Mouse (Mus musculus): ENCODE results near the gene Usp36.

Gene Usp36

DNA sequence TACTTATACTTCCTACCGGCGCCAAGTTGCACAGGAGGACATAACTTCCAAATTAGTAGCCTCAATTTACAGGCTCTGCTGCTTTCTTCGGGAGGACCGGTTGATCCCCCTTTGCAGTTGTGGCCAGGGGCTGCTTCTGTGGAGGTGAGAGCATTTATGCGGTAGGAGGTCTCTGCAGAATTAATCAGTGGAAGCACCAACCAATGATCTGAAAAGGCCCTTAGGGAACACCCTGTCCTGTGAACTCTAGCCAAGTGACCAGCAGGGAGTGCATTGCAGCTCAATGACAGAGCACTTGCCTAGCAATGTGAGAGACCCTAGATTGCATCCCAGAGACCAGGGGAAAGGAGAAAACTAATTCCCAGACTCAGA, 41.0 kb downstream of the Usp36 start:
- DNase-seq (ENCODE audit: low read depth in 1 of 2, low spot score in 2 of 2), result no peak

DNA sequence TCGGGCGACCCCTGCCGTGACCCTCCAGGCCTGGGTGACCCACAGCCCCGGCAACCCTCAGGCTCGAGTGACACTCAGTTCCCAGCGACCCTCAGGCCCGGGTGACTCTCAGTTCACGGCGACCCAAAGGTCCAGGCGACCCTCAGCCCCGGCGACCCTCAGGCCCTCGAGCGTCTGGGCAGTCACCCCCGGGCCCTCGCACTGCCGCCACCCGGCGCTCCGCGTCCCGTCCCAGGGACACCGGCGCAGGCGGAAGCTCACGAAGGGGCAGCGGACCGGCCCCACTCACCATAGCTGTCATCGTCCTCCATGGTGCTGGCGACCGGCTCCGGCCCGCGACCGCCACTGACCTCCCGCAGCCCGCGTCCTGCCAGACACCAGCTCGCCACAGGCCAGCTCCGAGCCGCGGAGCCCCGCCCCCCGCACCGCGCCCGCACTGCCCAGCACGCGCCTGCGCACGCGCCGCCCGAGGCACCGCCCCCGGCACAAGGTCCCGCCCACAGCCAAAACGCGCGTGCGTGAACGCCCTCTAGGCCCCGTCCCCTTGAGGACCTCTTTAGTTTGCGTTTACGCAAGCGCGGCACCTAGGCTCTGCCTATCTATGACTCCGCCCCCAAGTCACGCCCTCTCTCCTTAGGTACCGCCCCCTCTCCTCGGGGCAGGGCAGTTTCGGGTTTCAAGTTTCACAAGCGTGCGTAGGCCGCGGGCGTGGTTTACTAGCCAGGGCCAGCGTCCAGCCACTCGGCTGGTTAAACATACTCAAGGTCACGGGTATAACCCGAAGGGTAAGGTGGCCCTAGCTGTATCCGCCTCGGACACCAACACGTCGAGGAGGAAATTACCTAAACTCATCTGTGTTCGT, 41.7 kb downstream of the Usp36 start, which contains the start of gene Cyth1:
Cyth1 (minus strand) TSS at position 443 of the 862 bp plus-strand sequence.
- DNase-seq (ENCODE audit: low read depth in 1 of 2, low spot score in 2 of 2), result peak; percentile 100

DNA sequence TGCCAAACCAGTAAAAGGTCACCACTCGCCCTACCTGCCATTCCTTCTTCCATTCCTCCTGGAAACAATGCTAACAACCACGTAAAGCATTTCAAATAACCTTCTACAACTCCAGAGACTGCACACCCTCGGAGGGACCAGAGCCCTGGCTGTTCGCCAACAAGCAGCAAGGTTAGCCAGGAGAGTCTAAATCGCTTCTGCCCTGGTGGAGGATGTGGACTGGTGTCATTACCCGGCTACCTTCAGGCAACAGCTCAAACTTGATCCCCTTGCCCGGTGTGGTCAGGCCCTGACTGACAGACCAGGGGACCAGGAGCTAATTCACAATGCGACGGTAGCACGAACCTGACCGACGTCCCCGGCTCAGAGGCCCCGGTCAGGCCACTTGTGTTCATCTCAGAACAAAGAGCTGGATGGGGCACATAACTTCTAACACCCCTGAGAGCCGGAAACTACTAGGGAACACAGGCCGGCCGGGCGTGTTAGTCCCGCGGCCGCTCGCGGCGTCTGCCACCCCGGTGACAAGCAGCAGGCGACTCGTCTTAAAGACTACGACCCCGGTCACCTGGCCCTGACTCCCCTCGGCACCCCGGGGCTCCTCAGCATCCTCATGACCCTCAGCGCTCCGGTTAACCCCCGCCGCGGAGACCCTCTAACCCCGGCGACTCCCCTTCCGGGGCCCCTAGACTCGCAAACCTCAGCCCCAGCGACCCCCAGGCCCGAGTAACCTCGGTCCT, 42.5 kb downstream of the Usp36 start:
- DNase-seq (ENCODE audit: low read depth in 1 of 2, low spot score in 2 of 2), result peak in 1 of 2 experiments; percentile 33

DNA sequence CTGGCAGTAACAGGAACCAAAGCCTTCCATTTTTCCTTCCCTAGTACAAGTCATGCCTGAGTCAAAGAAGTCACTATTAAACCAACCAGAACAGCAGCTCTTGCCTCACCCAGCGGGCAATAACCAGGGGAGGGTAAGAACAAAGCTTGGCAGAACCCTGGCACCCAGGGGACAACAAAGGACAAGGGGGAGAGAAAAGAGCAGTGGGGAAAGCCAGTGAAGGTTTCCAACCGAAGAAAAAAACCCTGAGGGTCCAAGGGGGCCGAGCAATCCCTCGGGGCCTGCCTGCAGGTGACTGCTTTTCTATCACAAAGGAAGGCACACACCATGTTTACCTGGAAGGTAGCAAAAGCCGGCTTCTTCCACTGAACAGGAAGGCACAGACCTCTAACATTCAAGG, 43.3 kb downstream of the Usp36 start:
- DNase-seq (ENCODE audit: low read depth in 1 of 2, low spot score in 2 of 2), result no peak

DNA sequence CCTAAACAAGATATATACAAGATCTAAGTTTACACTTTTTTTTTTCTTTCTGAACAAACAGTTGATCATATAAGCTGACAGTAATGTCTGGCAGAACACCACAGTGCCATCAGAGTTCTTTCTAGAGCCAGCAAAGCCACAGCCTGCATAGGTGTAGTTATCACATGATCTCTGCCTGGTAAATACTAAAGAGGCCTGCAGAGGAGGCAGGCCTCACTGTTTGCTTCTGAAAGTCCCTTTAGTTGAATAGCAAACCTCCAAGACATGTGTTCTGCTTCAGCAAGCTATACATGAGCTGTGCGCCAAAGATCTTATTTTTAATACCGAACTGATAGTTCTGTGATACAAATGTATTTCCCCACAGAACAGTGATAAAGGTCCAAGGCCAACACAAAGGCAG, 44.9 kb downstream of the Usp36 start:
- DNase-seq (ENCODE audit: low read depth in 1 of 2, low spot score in 2 of 2), result no peak

DNA sequence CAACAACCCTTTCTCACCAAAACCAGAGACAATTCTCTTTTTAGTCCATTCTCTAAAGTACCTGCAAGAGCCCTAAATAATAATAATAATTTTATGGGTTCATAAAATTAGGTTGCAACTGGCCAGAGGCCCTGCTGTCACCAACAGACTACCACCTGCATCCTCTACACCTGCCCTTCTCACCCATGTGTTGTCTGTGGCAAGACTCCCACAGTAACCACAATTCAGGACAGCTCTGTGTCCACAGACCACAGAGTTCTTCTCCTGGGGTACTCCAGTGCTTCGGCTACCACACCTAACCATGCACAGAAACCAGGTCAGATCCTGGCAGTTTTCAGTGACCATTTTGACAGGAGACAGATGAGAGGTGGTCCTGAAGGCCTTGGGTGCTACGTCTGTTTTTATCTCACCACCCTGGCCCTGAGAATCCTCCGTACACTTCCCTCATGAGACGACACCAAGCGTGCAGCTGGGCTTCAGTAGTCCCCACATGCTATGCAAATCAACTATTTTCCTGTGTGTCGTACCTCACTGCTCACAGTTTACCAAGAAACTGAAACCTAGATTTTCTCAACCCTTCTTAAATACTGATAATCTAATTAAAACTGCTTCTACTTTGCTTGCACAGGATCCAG, 46.3 kb downstream of the Usp36 start:
- no peak for DNase-seq (ENCODE audit: low read depth in 1 of 2, low spot score in 2 of 2)

DNA sequence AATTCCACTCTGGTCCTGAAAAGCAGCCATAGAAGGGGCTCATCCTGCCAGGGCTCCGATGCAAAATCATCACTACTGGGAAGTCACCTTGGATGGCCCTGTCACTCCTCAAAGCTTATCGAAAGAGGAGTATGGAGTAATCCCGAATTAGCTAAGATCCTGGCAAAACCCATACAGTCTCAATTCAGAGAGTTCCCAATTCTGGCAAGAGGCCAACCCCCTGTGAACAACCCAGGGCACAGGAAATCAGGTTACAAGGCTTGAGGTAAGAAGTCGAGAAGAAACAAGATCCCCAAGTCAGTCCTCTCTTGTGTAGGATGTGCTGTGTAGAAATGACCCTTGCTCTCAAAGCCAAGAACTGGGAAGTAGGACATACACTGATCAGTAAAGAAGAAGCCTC, 47.5 kb downstream of the Usp36 start:
- no peak for DNase-seq (ENCODE audit: low read depth in 1 of 2, low spot score in 2 of 2)

DNA sequence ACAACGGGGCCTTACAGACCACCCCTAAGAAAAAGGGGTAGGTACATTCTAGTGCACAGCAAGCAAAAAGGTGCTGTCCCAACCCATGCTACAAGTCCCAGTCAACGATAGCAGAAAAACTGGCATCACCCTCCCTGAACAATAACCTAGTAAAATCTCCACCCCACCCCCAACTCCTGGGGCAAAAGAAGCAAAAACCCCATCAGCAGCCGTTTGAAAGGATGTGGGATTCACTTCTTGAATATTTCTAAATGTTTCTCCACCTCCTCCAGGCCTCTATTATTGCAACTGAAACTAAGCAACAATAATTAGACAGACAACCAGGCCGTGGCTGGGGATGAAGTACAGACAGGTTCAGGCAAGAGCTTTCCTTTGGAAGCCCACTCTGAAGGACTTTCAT, 49.7 kb downstream of the Usp36 start:
- no peak for DNase-seq (ENCODE audit: low read depth in 1 of 2, low spot score in 2 of 2)

DNA sequence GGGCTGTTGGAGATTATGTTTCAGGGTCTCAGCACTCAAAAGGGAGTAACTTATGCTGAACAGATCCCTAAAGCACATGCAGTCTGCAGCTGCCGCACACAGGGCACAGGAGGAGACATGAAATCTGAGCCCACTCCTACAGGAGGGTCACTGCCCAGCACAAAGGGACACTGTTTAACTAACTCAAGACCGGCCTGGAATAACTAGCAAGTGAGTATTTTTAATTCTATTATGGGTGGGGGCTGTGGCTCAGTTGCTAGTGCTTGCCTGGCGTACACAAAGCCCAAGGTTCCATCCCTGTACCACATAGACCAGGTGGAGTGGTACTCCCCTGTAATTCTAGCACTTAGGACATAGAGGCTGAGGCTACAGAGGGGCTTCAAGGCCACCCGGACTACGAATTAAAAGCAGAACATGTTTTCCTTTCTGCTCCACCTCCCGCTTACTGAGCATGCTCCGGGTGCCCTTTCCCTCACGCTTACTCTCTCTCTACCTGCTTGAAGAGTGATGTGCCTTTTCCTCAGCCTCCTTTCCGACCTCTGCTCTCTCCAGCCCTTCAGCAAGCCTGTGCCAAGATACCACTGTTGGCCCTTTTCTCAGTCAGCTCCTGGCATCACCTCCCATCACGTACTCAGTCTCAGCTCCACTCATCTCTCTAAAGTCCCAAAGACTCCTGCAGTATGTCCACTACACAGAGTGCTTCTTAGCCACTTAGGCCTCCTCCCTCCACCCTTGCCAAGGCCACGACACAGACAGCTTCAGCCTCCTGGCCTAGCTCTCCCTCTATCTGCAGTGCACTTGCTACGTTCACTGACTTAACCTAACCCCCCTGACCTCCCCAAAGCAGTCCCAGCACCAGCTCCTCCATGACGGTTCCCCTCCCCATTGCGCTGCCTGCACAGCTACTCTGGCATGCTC, 50.5 kb downstream of the Usp36 start:
- DNase-seq (ENCODE audit: low read depth in 1 of 2, low spot score in 2 of 2), result no peak

DNA sequence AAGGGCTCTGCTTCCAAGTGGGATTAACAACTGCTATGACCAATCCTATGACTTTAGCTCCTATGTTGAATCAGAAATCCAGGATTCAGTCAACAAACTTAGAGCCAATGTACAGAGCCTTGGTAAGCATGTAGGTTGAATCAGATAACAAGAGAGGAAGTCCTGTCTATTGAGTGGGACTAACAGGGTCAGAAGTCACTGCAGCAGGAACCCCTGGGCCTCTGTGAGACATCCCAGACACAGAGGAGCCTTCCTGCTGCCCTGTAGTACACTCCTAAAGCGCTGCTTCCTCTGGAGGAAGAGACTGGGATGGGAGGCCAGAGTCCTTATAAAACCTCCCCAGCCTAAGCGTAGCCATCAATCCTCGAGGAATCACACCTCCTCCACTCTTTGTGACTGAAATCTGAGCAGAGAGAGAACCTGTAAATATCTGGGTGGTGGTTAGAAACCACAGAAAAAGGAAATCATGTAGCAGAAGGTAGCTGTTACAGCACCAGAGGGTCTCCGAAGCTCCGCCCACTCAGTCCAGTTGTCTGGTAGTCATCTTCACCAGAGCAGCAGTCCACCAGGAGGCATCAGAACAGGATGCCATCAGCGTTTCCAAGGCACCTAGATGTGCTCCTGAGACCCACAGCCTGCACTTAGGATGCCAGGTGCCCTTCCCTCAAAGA, 53.4 kb downstream of the Usp36 start:
- DNase-seq (ENCODE audit: low read depth in 1 of 2, low spot score in 2 of 2), result no peak

DNA sequence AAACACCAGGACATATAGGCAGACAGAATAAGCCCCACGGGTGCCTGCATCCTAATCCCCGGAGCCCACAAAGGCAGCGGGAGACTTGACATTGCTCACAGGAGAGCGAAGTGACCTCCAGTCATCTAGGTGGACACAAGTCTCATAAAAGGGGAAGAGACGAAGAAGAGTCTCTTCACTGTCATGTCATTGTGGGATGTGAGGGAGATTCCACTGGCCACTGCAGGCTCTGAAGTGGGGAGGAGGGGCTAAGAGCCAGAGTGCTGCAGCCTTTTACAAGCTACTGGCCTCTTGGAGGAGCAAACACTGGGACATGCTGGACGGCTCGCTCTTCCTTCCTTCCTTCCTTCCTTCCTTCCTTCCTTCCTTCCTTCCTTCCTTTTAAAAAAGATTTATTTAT, 55.1 kb downstream of the Usp36 start:
- peak in 1 of 2 experiments; percentile 40 for DNase-seq (ENCODE audit: low read depth in 1 of 2, low spot score in 2 of 2)

DNA sequence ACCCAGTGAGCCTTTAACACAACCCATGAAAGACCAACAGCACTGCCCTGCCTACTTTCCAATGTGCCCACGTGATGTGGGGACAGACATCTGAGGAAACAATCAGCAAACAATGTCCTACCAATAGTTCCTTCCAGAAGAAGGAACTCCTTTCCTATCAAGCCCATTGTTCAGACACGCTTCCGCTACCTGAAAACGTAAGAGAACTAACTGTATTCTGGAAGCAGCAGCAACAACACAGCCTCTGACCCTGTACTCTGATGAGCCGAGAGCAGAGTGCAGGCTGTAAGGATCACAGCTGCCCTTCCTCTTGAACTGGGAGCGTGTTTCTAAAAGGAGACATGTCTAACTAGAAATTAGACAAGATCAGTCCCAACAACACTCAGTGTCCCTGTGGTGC, 55.5 kb downstream of the Usp36 start:
- DNase-seq (ENCODE audit: low read depth in 1 of 2, low spot score in 2 of 2), result no peak

DNA sequence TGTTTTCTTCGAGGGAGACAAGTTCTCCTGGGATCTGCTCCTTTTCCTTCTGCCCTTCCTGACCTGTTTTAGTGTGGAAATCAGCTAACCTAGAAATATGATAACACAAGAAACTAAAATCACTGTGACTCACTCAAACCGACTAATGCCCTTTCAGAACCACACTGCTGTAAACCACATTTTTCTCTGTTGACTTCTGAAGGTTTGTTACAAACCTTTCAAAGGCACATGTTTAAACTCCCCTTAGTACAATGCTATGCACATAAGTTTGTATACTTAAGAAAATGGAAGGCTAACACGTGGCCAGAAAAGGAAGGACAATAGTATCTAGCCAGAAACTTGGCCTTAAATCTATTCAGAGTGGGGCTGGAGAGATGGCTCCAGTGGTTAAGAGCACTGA, 56.1 kb downstream of the Usp36 start:
- DNase-seq (ENCODE audit: low read depth in 1 of 2, low spot score in 2 of 2), result no peak

DNA sequence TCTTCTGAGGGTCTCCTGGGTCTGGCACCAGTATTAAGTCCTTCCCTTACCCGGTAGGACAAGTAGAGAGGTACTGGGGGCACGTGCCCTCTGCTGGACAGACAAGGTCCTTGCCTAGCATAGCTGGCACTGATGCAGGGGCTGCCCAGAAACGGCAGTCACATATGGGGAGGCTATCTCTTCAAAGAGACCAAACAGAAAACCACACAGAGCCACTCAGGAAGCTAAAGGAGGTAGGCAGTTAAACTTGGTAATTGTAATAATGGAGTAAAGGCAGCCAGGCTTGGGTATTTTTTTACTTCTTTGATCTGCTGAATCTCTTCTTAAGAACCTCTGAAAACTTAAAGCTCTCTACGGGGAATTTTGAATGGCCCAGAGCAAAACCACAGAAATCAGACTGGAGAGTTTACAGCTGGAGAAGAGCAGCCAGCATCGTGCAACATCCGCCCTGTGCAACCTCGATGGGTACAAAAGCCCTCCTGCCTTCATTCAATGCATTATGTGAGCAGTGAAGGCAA, 57.7 kb downstream of the Usp36 start:
- DNase-seq (ENCODE audit: low read depth in 1 of 2, low spot score in 2 of 2), result peak in 1 of 2 experiments; percentile 43

DNA sequence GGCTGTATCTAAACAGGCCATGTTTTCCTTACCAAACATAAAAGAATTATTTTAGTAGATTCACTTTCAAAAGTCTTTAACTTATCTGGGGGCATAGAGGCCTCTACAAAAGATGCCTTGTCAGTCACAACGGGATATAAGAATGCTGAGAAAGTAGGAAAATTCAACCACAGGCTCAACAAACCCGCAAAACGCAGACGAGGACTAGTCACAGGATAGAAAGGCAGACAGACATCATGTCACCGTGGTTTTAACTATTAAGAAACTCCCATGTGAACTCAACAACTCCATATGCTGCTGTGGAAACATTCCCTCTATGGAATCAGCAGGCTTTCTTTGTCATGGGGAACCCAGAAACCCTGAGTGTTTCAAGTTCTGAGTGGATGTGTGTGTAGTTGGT, 60.1 kb downstream of the Usp36 start:
- no peak for DNase-seq (ENCODE audit: low read depth in 1 of 2, low spot score in 2 of 2)

DNA sequence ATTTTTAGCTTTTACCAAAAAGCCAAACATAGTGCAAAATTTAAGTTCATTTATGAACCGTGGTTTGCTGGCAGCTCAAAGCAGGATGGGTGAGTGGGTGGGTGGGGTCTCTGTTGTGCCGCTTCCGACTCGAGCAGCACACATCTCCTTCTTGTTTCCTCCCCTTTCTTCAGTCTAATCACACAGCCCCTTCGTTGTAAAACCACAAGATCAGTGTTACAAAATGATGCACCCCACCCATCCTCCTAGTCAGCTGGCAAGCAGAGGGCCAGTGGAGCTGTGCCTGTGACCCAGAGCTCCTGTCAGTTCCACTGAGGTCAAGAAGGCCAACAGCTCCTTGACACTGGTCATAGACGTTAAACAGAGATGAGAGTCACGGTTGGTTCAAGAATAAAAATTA, 62.4 kb downstream of the Usp36 start:
- no peak for DNase-seq (ENCODE audit: low read depth in 1 of 2, low spot score in 2 of 2)

DNA sequence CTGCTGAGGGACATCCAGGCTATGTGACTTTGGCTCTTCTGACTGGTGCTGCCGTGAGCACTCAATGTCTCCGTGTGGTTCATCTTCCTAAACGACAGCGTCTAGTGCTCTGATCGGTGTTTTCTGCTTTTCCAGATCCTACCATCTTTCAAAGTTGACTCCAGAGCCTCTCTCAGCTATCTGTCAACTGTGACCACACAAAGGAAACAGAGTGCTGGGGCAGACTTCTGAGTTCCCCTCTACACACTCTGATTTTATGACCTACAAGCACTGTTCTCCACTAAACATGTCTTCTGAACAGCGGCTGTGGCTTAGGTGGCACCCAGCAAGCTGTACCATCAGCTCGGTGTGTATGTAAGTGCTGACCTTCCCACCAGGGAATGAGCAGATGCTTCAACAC, 63.2 kb downstream of the Usp36 start:
- no peak for DNase-seq (ENCODE audit: low read depth in 1 of 2, low spot score in 2 of 2)

DNA sequence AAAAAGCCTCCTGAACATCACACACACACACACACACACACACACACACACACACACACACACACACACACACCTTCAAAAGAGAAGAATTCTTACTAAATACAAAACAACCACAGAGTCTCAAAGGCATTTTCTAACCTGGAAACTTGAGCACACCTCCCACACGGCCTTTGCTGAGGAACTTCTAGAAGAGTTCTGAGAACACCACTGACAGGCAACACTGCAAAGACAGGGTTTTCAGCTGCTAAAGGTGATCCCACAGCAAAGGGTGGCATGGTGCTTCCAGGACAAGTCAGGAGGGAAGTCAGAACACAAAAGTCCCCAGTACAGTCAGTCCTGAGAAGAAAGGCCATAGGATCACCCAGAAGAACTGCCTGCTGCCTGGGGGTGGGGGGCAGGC, 64.2 kb downstream of the Usp36 start:
- DNase-seq (ENCODE audit: low read depth in 1 of 2, low spot score in 2 of 2), result no peak

DNA sequence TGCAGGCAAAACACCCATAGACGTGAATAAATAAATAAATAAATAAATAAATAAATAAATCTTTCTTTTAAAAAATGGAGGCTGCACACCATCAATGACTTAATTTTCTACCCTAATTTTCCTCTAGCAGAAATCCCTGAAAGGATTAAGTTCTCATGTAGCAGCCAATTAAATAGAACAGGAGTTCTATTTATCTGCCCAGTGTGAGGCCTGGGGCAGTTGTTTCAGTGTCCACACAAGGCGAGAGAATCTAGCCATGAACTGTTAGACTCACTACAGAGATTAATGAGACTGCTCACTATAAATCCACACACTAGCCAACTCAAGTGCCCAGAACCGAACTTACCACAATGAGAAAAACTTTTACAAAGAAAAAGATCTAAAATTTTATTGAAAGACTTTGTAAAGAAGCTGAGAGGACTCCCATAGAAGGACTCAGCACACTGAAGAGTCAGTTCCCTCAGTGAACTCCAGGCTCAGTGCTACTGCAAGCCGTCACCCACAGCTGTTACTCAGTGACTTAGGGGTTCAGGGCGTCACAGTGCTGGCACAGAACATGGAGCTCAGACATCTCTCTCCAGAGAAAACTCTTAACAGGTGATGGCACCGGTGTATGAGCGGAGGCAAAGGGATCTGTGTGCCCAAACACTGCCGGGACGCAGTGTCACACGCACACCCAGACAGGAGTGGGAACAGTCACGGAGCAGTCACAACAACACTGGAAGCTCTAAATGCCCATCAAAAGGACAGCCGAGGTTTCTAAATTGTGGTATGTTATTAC, 64.8 kb downstream of the Usp36 start:
- DNase-seq (ENCODE audit: low read depth in 1 of 2, low spot score in 2 of 2), result no peak

All from monocyte, adult 2 months (primary cell).